Mouse (Mus musculus): ENCODE measurements around the gene Dcaf10. TPM values are rescaled to one million over a fixed set of nuclear protein-coding genes. Genes with fewer than 3 reads are reported as not detected.

Dcaf10 gene
- polyA plus RNA-seq (2014; fragmentation: Nextera tagmentation; extraction: Ambion mirVana) = 15.6 and 15.9 TPM in 2 replicates

DNA sequence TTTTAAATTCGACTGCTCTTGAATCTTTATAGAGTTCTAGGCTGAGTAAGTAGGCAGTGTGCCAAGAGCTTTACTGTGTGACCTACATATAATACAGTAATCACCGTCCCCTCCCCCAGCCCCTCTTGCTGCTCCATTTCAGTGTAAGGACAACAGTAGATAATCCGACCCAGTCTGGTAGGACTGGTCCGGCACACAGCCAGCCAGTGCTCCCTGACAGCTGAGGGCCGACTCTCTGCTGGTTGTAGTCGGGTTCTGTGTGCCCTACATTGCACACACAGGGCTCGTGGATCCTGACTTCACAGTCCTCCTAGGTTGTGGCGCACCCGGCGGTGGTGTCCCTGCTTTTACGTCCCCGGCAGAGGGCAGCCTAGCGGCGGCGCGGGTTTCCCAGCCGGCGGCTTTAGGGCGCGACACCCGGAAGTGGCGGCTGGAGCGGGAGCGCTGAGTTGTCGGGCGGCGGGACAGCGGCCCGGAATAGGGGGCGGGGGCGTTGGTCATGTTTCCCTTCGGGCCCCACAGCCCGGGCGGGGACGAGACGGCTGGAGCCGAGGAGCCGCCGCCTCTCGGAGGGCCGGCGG, at the start of gene Dcaf10:
Gene Dcaf10 (plus strand): TSS at position 433 of the 581 bp plus-strand sequence.
- Histone ChIP-seq H3K36me3 (replicated peaks; ENCODE audit: control insufficient read depth, insufficient read depth, low read depth, low read length) (no peaks in the 10 kb centered on the region), H3K9ac (replicated peaks; ENCODE audit: low read length) (peak within 1 kb of the TSS; percentile 93), H3K4me2 (ENCODE audit: low read depth, low read length) (peak within 1 kb of the TSS; percentile 86), H3K9me3 (replicated peaks; ENCODE audit: control insufficient read depth, low read length) (no peaks in the 10 kb centered on the region), H3K4me1 (ENCODE audit: control insufficient read depth, insufficient read depth, low read length) (no peaks in the 10 kb centered on the region), H3K27me3 (ENCODE audit: control insufficient read depth, insufficient read depth, low read length) (no peaks in the 10 kb centered on the region), H3K4me3 (ENCODE audit: low read depth, low read length) (peak within 1 kb of the TSS; percentile 98), H3K27ac (replicated peaks; ENCODE audit: low read depth, low read length) (peak within 1 kb of the TSS; percentile 89)
- under 1% methylated on average over 41 of the region's 42 CpGs for WGBS
- DNase-seq (ENCODE audit: low spot score) = peak; percentile 93
- ATAC-seq (replicated peaks; ENCODE audit: insufficient number of reproducible peaks, low FRiP score, low TSS enrichment, low read depth) = peak; percentile 90

DNA sequence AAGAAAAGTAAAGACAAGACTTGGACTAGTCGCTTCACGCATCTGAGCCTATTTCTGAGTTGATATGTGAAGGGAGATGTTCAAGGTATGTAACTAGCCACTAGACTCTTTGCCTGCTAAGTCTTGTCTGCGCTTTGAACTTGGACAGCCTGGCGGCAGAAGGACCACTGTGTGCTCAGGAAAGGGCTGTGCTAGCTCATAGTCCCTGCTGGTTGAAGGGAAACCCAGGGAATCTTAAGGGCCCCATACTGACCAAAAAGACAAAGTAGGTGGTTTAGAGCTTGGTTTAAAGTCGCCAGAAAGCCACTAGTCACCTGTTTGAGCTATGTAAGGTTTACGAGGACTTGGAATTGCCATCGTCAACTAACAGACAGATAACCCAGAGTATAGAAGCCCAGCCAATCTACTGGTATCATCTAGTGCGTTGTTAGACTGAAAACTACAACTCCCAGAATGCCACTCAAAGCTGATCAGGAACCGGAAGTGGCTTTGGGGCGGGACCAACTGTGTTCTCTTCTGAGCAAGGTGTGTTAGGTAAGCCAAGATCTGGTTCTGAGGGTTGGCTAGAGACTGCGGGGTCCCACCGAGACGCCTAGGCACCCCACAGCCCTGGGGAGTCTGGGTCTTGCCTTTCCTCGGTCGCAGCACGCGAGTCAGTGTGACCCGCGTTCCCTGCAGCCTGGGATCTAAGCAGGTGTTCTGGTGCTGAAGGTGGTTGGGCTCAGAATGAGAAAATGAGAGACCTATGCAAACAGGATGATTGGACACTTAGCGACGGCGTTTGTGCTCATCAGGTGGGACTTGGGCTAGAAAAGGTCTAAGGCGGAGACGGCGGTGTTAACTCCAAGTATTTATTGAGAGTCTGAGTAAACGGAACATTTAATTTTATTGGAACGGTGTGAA, 45.0 kb upstream of the Dcaf10 start, which contains the start of gene Trmt10b:
Gene Trmt10b (plus strand): TSS at position 466 of the 903 bp plus-strand sequence.
- Histone ChIP-seq H3K4me3 (ENCODE audit: low read depth, low read length) (peak within 1 kb of the TSS; percentile 75), H3K36me3 (replicated peaks; ENCODE audit: control insufficient read depth, insufficient read depth, low read depth, low read length) (no peaks in the 10 kb centered on the region; the same call in 1 of the 2 replicates), H3K4me1 (ENCODE audit: control insufficient read depth, insufficient read depth, low read length) (no peaks in the 10 kb centered on the region), H3K9me3 (replicated peaks; ENCODE audit: control insufficient read depth, low read length) (no peaks in the 10 kb centered on the region), H3K4me2 (ENCODE audit: low read depth, low read length) (peak within 1 kb of the TSS; percentile 45), H3K27ac (replicated peaks; ENCODE audit: low read depth, low read length) (no peak within 1 kb of the TSS), H3K9ac (replicated peaks; ENCODE audit: low read length) (peak within 1 kb of the TSS; percentile 58), H3K27me3 (ENCODE audit: control insufficient read depth, insufficient read depth, low read length) (no peaks in the 10 kb centered on the region)
- WGBS = 21% methylated on average over 27 of the region's 27 CpGs
- ATAC-seq (replicated peaks; ENCODE audit: insufficient number of reproducible peaks, low FRiP score, low TSS enrichment, low read depth) (peak; percentile 59; the same call in 1 of the 2 replicates), DNase-seq (ENCODE audit: low spot score) (peak; percentile 92)

DNA sequence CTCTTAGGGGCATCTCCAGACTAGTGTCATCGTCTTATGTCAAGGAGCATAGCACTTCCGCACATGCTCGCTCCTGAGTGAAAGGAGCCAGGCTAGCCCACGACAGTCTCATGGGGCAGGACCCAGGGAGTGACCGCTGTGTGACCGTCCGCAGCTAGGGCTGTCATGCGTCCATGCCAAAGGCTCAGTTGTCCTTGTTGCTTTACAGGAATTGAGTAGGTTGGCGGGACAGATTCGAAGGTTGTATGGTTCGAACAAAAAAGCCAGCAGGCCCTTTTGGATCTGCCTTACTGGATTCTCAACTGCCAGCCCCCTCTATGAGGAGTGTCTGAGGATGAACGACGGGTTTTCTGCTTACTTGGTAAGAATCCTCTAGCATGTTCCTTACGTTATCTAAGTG, 36.4 kb upstream of the Dcaf10 start:
- Histone ChIP-seq H3K4me2 (ENCODE audit: low read depth, low read length) (no peak overlapping the region), H3K36me3 (replicated peaks; ENCODE audit: control insufficient read depth, insufficient read depth, low read depth, low read length) (peaks cover 4% of the 10 kb centered on the region), H3K9ac (replicated peaks; ENCODE audit: low read length) (no peak overlapping the region), H3K4me1 (ENCODE audit: control insufficient read depth, insufficient read depth, low read length) (no peaks in the 10 kb centered on the region), H3K27ac (replicated peaks; ENCODE audit: low read depth, low read length) (no peak overlapping the region), H3K4me3 (ENCODE audit: low read depth, low read length) (no peak overlapping the region), H3K9me3 (replicated peaks; ENCODE audit: control insufficient read depth, low read length) (no peaks in the 10 kb centered on the region), H3K27me3 (ENCODE audit: control insufficient read depth, insufficient read depth, low read length) (no peaks in the 10 kb centered on the region)
- 96% methylated on average over 14 of the region's 14 CpGs for WGBS
- ATAC-seq (replicated peaks; ENCODE audit: insufficient number of reproducible peaks, low FRiP score, low TSS enrichment, low read depth) (no peak), DNase-seq (ENCODE audit: low spot score) (no peak)

DNA sequence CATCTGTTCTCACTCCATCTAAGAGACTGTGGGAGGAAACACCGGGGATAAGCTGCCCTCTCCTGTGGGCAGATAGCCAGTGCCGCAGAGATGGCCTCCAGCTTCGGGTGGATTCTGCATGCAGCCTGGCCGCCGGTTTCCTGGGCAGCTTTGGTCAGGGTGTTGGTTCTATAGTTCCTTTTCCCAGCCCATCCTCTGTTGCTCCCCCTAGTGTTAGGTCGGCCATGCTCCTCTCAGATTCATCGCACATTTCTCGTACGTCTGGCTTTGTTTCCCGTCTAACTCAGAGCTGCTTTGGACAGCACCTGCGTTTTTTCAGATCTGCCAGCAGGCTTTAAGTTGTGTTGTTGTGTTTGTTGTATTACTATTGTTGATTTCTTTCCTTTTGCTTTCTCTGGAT, 33.9 kb upstream of the Dcaf10 start:
- Histone ChIP-seq H3K9ac (replicated peaks; ENCODE audit: low read length) (no peak overlapping the region), H3K4me3 (ENCODE audit: low read depth, low read length) (no peak overlapping the region), H3K27me3 (ENCODE audit: control insufficient read depth, insufficient read depth, low read length) (no peaks in the 10 kb centered on the region), H3K4me1 (ENCODE audit: control insufficient read depth, insufficient read depth, low read length) (no peaks in the 10 kb centered on the region), H3K27ac (replicated peaks; ENCODE audit: low read depth, low read length) (no peak overlapping the region), H3K9me3 (replicated peaks; ENCODE audit: control insufficient read depth, low read length) (no peaks in the 10 kb centered on the region), H3K4me2 (ENCODE audit: low read depth, low read length) (no peak overlapping the region), H3K36me3 (replicated peaks; ENCODE audit: control insufficient read depth, insufficient read depth, low read depth, low read length) (peaks cover 4% of the 10 kb centered on the region)
- DNase-seq (ENCODE audit: low spot score) (peak; percentile 53), ATAC-seq (replicated peaks; ENCODE audit: insufficient number of reproducible peaks, low FRiP score, low TSS enrichment, low read depth) (no peak)
- WGBS = 33% methylated on average over 11 of the region's 11 CpGs

DNA sequence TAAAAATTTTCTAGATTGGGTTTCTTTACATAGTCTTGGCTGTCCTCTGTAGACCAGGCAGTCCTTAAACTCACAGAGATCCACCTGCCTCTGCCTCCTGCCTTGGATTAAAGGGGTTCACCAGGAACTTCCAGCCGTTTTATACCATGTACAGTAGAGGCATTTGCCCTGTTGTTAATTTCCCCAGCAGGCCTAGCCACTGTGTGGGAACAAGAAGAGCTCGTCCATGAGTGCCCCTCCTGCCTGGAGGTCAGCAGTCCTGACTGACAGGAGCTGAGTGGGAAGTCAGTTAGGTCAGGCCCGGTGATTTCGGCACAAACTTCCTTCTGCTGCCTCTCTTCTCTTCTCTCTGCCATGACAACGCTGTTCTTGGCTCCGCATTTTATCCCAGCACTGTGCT, 33.3 kb upstream of the Dcaf10 start:
- H3K9me3 ChIP-seq (replicated peaks; ENCODE audit: control insufficient read depth, low read length) = no peaks in the 10 kb centered on the region
- DNase-seq (ENCODE audit: low spot score) (no peak), ATAC-seq (replicated peaks; ENCODE audit: insufficient number of reproducible peaks, low FRiP score, low TSS enrichment, low read depth) (no peak)
- H3K9ac ChIP-seq (replicated peaks; ENCODE audit: low read length) = no peak overlapping the region
- WGBS = 87% methylated on average over 6 of the region's 6 CpGs
- H3K4me3 ChIP-seq (ENCODE audit: low read depth, low read length) = no peak overlapping the region
- no peak overlapping the region for H3K4me2 ChIP-seq (ENCODE audit: low read depth, low read length)
- no peak overlapping the region for H3K27ac ChIP-seq (replicated peaks; ENCODE audit: low read depth, low read length)
- H3K27me3 ChIP-seq (ENCODE audit: control insufficient read depth, insufficient read depth, low read length) = no peaks in the 10 kb centered on the region
- H3K4me1 ChIP-seq (ENCODE audit: control insufficient read depth, insufficient read depth, low read length) = no peaks in the 10 kb centered on the region
- peaks cover 4% of the 10 kb centered on the region for H3K36me3 ChIP-seq (replicated peaks; ENCODE audit: control insufficient read depth, insufficient read depth, low read depth, low read length)

DNA sequence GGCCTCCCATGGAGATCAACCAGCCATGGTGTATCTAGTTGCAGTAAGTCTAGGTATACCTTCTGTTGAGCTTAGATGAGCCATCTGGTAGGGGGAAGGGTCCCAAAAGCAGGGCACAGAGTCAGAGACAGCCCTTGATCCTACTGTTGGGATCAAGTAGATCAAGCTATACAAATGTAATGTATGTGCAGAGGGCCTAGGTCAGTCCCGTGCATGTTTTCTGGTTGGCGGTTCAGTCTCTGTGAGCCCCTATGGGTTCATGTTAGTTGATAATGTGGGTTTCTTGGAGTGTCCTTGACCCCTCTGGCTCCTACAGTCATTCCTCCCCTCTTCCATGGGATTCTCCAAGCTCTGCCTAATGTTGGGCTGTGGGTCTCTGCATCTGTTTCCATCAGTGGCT, 30.8 kb upstream of the Dcaf10 start:
- no peaks in the 10 kb centered on the region for H3K27me3 ChIP-seq (ENCODE audit: control insufficient read depth, insufficient read depth, low read length)
- peaks cover 4% of the 10 kb centered on the region for H3K36me3 ChIP-seq (replicated peaks; ENCODE audit: control insufficient read depth, insufficient read depth, low read depth, low read length)
- H3K4me1 ChIP-seq (ENCODE audit: control insufficient read depth, insufficient read depth, low read length) = no peaks in the 10 kb centered on the region
- H3K9ac ChIP-seq (replicated peaks; ENCODE audit: low read length) = no peak overlapping the region
- no peak for ATAC-seq (replicated peaks; ENCODE audit: insufficient number of reproducible peaks, low FRiP score, low TSS enrichment, low read depth)
- no peak overlapping the region for H3K4me2 ChIP-seq (ENCODE audit: low read depth, low read length)
- H3K4me3 ChIP-seq (ENCODE audit: low read depth, low read length) = no peak overlapping the region
- no peak overlapping the region for H3K27ac ChIP-seq (replicated peaks; ENCODE audit: low read depth, low read length)
- H3K9me3 ChIP-seq (replicated peaks; ENCODE audit: control insufficient read depth, low read length) = no peaks in the 10 kb centered on the region
- 89% methylated on average over 2 of the region's 2 CpGs for WGBS
- DNase-seq (ENCODE audit: low spot score) = no peak

DNA sequence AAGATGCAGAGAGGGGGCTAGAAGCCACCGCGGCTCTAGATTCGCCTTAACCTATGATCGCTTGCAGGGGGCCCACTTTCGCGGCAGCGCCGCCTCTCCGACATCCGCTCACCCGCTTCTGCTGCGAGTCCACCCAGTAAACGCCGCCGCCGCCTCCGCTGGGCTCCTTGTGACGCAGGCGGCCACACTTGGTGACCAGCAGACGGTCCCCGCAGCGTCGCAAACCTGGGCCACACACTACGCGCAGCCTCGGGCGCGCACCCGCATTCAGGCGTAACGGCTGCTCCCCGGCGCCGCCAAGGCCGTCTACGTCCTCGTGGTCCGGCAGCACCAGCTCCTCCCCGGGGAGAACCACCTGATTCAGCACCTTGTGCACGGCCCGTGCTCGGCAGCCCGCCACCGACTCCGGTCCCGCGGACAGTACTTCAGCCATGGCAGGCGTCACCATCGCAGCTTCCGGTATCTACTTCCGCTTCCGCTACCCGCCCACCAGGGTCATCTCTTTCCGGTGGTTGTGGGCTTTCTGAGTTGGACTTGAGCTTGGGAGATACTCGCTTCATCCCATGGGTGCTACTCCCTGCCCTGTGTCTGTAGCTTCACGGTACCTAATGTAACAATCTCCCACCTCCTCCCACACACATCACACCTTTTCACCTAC, 21.6 kb upstream of the Dcaf10 start:
- Histone ChIP-seq H3K9me3 (replicated peaks; ENCODE audit: control insufficient read depth, low read length) (no peaks in the 10 kb centered on the region), H3K4me3 (ENCODE audit: low read depth, low read length) (peak overlapping the region; percentile 95), H3K4me1 (ENCODE audit: control insufficient read depth, insufficient read depth, low read length) (no peaks in the 10 kb centered on the region), H3K4me2 (ENCODE audit: low read depth, low read length) (peak overlapping the region; percentile 61), H3K9ac (replicated peaks; ENCODE audit: low read length) (peak overlapping the region; percentile 90), H3K27me3 (ENCODE audit: control insufficient read depth, insufficient read depth, low read length) (no peaks in the 10 kb centered on the region), H3K27ac (replicated peaks; ENCODE audit: low read depth, low read length) (peak overlapping the region; percentile 65), H3K36me3 (replicated peaks; ENCODE audit: control insufficient read depth, insufficient read depth, low read depth, low read length) (no peaks in the 10 kb centered on the region; the same call in 1 of the 2 replicates)
- DNase-seq (ENCODE audit: low spot score) (peak; percentile 88), ATAC-seq (replicated peaks; ENCODE audit: insufficient number of reproducible peaks, low FRiP score, low TSS enrichment, low read depth) (peak; percentile 67)
- WGBS = under 1% methylated on average over 56 of the region's 56 CpGs
